ENCODE assay signal across 12 mouse cellular contexts in genomic region chr7:121469435-121469834, GRCm38 (mm10).
DNase-seq lines count a peak whose midpoint lies in the region; ATAC-seq and TF ChIP-seq lines count a peak whose summit lies in the region.
"Had no signal": no experiment of that assay in that cellular context is flagged by ENCODE, and none has a peak within 500 bp of the region (broad histone marks: within the 10 kb centered on the region; RNA-seq: fewer than 3 reads in every experiment).

No protein-coding gene starts in this region.

- H3K9ac ChIP-seq in lung, embryonic 16.5 days (ENCODE audit: low read length) = no peak overlapping the region
- no peak overlapping the region for H3K9ac ChIP-seq in intestine, postnatal 0 days (ENCODE audit: low read depth, low read length)
- H3K9ac ChIP-seq: forebrain, embryonic 12.5 days; lung, embryonic 15.5 days had no signal

- no peaks in the 10 kb centered on the region for H3K27me3 ChIP-seq in lung, embryonic 16.5 days (ENCODE audit: control insufficient read depth, insufficient read depth, low read depth, low read length)
- no peaks in the 10 kb centered on the region for H3K27me3 ChIP-seq in intestine, postnatal 0 days (replicated peaks; ENCODE audit: control insufficient read depth, insufficient read depth, low read length)
- H3K27me3 ChIP-seq: forebrain, embryonic 12.5 days; lung, embryonic 15.5 days had no signal

- DNase-seq in adrenal gland, postnatal 10 days = peak; percentile 20
- no peak for DNase-seq in adrenal gland, adult 8-10 months
- DNase-seq in A20 (ENCODE audit: low read depth, low spot score) = peak; percentile 67
- DNase-seq in kidney, adult 18-20 months = peak; percentile 3
- no peak for DNase-seq in ovary, postnatal 10 days (ENCODE audit: low spot score)
- no peak for DNase-seq in layer of hippocampus, postnatal 14 days (ENCODE audit: low spot score in 2 of 2)
- DNase-seq: cerebellum, postnatal 36 days had no signal

- H3K27ac ChIP-seq in lung, embryonic 16.5 days (ENCODE audit: low read length) = no peak overlapping the region
- no peak overlapping the region for H3K27ac ChIP-seq in intestine, postnatal 0 days (ENCODE audit: low read depth, low read length)
- H3K27ac ChIP-seq: forebrain, embryonic 12.5 days; lung, embryonic 15.5 days had no signal

- no peak for TF ChIP-seq CTCF in intestine, postnatal 0 days (IDR thresholded peaks at IDR 0.05; ENCODE audit: low read depth)

- H3K4me3 ChIP-seq in lung, embryonic 16.5 days (ENCODE audit: low read length) = no peak overlapping the region
- H3K4me3 ChIP-seq in intestine, postnatal 0 days (ENCODE audit: low read depth, low read length) = no peak overlapping the region
- H3K4me3 ChIP-seq: forebrain, embryonic 12.5 days; lung, embryonic 15.5 days had no signal

- H3K4me2 ChIP-seq in lung, embryonic 16.5 days (ENCODE audit: low read depth, low read length) = no peak overlapping the region
- H3K4me2 ChIP-seq in intestine, postnatal 0 days (replicated peaks; ENCODE audit: low read depth) = no peak overlapping the region
- H3K4me2 ChIP-seq: forebrain, embryonic 12.5 days; lung, embryonic 15.5 days had no signal

- ATAC-seq in lung, embryonic 16.5 days (ENCODE audit: low read depth) = peak; percentile 78
- ATAC-seq in intestine, postnatal 0 days = no peak
- ATAC-seq: inflammation-experienced regulatory T-cells, adult 6 months had no signal

- WGBS in lung, embryonic 16.5 days = 18% methylated on average over 3 of the region's 3 CpGs
- 37% methylated on average over 3 of the region's 3 CpGs for whole genome bisulfite sequencing in intestine, postnatal 0 days

- H3K4me1 ChIP-seq in lung, embryonic 16.5 days (replicated peaks; ENCODE audit: control insufficient read depth, insufficient read depth, low read length) = no peaks in the 10 kb centered on the region; the same call in 1 of the 2 replicates
- H3K4me1 ChIP-seq in intestine, postnatal 0 days (replicated peaks; ENCODE audit: control insufficient read depth, insufficient read depth, low read length) = no peaks in the 10 kb centered on the region
- H3K4me1 ChIP-seq: forebrain, embryonic 12.5 days; lung, embryonic 15.5 days had no signal

- H3K9me3 ChIP-seq in lung, embryonic 16.5 days (ENCODE audit: control insufficient read depth, low read length) = no peaks in the 10 kb centered on the region
- no peaks in the 10 kb centered on the region for H3K9me3 ChIP-seq in intestine, postnatal 0 days (ENCODE audit: control insufficient read depth)
- H3K9me3 ChIP-seq: forebrain, embryonic 12.5 days; lung, embryonic 15.5 days had no signal

- H3K36me3 ChIP-seq in lung, embryonic 16.5 days (ENCODE audit: control insufficient read depth, insufficient read depth, low read length) = no peaks in the 10 kb centered on the region
- no peaks in the 10 kb centered on the region for H3K36me3 ChIP-seq in intestine, postnatal 0 days (ENCODE audit: control insufficient read depth, insufficient read depth)
- H3K36me3 ChIP-seq: forebrain, embryonic 12.5 days; lung, embryonic 15.5 days had no signal

Comparison
In these comparisons a context has a peak if more than half of its experiments do, and no peak if none do; other contexts are left out.
1. DNase-seq: peak in adrenal gland, postnatal 10 days (single experiment), A20 (single experiment) and kidney, adult 18-20 months (single experiment); none in adrenal gland, adult 8-10 months (single experiment), ovary, postnatal 10 days (single experiment) and layer of hippocampus, postnatal 14 days (0 of 2).